Mouse (Mus musculus) thymus, adult 18-20 months (tissue): ENCODE measurements around the gene Tas2r117.

Experiments used
- DNase-seq, 2 experiments: peaks; one replicate each; pipeline ENCODE4 v3.0.0; 2022; ENCODE audit warnings: mixed read lengths in 2 of 2

Tas2r117 gene

GRCm38 (mm10) chr6:132802518-132802917 is at the start of gene Tas2r117:
TSS of gene Tas2r117 (plus strand) at chr6:132802818.
- no peak for DNase-seq

GRCm38 (mm10) chr6:132754430-132754829 is 48.2 kb upstream of the Tas2r117 start, which contains the start of gene Tas2r124:
TSS of gene Tas2r124 (plus strand) at chr6:132754730.
- DNase-seq: no peak

DNA sequence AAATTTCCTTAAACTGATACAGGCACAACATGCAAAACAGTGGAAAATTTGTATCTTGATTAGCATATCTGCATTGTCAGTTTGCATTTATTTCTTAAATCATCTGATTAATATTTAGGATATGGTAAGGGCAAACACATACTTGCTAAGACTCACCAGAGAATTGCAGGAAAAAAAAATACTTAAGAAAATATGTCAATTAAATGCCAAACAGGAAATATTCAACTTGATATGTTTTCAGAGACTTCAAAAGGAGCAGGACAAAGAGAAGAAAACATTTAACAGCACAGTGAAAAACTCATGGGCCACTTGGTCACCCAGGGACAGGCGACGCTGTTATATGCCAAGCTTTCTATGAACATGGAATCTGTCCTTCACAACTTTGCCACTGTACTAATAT is 40.8 kb upstream of the Tas2r117 start, which contains the start of gene Tas2r102:
Gene Tas2r102 (plus strand): TSS at position 301 of the 400 bp plus-strand sequence.
- no peak for DNase-seq

DNA sequence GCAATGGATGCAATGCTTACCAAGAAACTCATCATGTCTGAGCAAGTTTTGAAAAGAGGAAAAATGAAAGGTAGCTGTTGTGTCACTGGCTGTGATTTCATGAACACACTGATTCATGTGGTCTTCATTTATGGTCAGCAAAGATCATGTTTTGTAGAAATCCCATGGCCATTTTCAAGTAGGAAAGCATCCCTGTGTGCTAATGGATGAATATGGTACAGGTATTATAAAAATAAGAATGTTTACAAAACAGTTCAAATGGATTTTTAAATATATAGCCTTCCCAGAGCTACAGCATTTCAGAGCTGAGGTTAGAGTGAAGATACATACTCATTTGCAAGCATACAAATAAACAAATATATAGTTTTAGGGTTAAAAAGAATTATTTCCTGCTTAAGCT is 24.6 kb upstream of the Tas2r117 start, which contains the start of gene Tas2r136:
Gene Tas2r136 (minus strand): TSS at position 101 of the 400 bp plus-strand sequence.
- DNase-seq: no peak

DNA sequence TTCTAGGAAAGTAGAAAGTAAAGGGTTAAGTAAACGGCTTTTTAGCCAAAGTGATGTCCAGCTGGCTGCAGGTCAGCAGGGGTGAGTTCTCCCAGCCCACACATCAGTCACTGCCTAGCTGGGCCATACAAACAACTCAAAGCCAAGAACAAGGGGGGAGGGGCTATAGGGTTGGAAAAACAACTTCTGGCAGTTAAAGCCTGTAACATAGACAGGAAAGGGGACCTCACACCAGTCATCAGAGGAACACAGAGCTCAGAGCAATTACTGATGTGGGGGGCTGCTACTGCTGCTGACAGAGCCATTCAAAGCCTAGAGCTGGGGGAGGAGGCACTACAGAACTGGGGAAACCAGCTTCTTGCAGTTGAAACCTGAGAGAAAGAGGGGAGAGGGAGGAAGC is 7.2 kb upstream of the Tas2r117 start:
- DNase-seq: no peak

DNA sequence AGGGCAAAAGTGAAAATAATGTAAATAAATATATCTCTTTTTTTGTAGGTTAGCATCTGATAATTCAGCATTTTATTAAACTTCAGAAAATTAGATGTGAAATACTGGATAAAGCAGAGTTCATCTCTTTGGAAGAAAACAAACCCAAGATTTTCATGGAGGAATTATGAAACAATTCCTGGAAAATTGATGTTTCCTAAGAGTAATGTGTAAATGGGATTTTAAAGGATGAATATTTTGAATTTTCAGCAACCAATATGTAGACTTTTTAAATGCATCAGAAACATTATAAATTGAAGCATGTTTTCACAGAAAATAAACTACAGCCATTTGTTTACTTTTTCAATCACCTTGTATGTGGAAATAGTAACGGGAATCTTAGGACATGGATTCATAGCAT is 44.2 kb downstream of the Tas2r117 start, which contains the start of gene Tas2r123:
Gene Tas2r123 (plus strand): TSS at position 301 of the 400 bp plus-strand sequence.
- no peak for DNase-seq
